Mouse (Mus musculus) spleen, adult 10 weeks (tissue): ENCODE results near the gene Vps13d. TPM values are rescaled to one million over a fixed set of nuclear protein-coding genes. Genes with fewer than 3 reads are reported as not detected.

Experiments
- polyA plus RNA-seq: library from polyadenylated mRNA; stranded (reverse); fragments of 350-450 nt; fragmentation: Illumina TruSeq; extraction: RNeasy Lipid Tissue Mini Kit (QIAGEN cat#74804); gene quantifications from one replicate; pipeline ENCODE4 v1.2.3, GENCODE M21; 2015; ENCODE audit warnings: low replicate concordance; ENCODE audit not compliant: insufficient read depth

Vps13d gene
- 87.2 TPM for polyA plus RNA-seq

GRCm38 (mm10) chr4:145194559-145195162 is at the start of gene Vps13d:
Vps13d (minus strand) TSS chr4:145195005.

Other genes with a start within 250 kb of the Vps13d start
- gene Tnfrsf1b, start 51.9 kb upstream of the Vps13d start, polyA plus RNA-seq = 50.6 TPM
- 0.91 TPM for gene Tnfrsf8, start 120.2 kb upstream of the Vps13d start, polyA plus RNA-seq